Mouse (Mus musculus) testis, adult 2 months (tissue): ENCODE measurements around the gene Cux2. TPM values are rescaled to one million over a fixed set of nuclear protein-coding genes. Genes with fewer than 3 reads are reported as not detected.

ENCODE experiments used
- H3K27ac ChIP-seq: fragments of 200-500 bp; 2 replicates; pipeline ENCODE4 v1.5.1; 2012; ENCODE audit warnings: low read depth, low read length; ENCODE audit not compliant: control insufficient read depth, insufficient read depth
- H3K27me3 ChIP-seq: fragments of 200-500 bp; 2 replicates; pipeline ENCODE4 v1.6.1; 2012; ENCODE audit warnings: mild to moderate bottlenecking, low read length, moderate library complexity; ENCODE audit not compliant: control insufficient read depth, insufficient read depth
- H3K36me3 ChIP-seq: fragments of 200-500 bp; 2 replicates; pipeline ENCODE4 v1.6.1; 2012; ENCODE audit warnings: mild to moderate bottlenecking, low read length; ENCODE audit not compliant: control insufficient read depth, insufficient read depth
- H3K4me1 ChIP-seq: fragments of 200-500 bp; 2 replicates; pipeline ENCODE4 v1.6.1; 2012; ENCODE audit warnings: low read length; ENCODE audit not compliant: control insufficient read depth, insufficient read depth
- H3K4me3 ChIP-seq: fragments of 200-500 bp; 2 replicates; pipeline ENCODE4 v1.5.1; 2012; ENCODE audit warnings: low read depth, mild to moderate bottlenecking, low read length, moderate library complexity, mixed read lengths; ENCODE audit not compliant: control insufficient read depth
- CTCF ChIP-seq: fragments of 200-500 bp; IDR thresholded peaks from 2 replicates; pipeline ENCODE4 v1.5.1; 2012; ENCODE audit warnings: low read depth, mild to moderate bottlenecking, inconsistent platforms, low read length, moderate library complexity; ENCODE audit not compliant: control insufficient read depth, insufficient read depth, insufficient replicate concordance
- POLR2A ChIP-seq: fragments of 200-500 bp; IDR thresholded peaks from 2 replicates; pipeline ENCODE4 v1.6.1; 2012; ENCODE audit warnings: low read depth, mild to moderate bottlenecking, inconsistent platforms, low read length, moderate library complexity; ENCODE audit not compliant: control insufficient read depth
- polyA plus RNA-seq: library from polyadenylated mRNA; depleted of rRNA; stranded (reverse); fragments of >200 nt; gene quantifications from 2 replicates; pipeline ENCODE4 v1.2.3, GENCODE M21; 2012; rRNA removed

Gene Cux2
- polyA plus RNA-seq, 1 experiment, result 7.5 TPM

DNA sequence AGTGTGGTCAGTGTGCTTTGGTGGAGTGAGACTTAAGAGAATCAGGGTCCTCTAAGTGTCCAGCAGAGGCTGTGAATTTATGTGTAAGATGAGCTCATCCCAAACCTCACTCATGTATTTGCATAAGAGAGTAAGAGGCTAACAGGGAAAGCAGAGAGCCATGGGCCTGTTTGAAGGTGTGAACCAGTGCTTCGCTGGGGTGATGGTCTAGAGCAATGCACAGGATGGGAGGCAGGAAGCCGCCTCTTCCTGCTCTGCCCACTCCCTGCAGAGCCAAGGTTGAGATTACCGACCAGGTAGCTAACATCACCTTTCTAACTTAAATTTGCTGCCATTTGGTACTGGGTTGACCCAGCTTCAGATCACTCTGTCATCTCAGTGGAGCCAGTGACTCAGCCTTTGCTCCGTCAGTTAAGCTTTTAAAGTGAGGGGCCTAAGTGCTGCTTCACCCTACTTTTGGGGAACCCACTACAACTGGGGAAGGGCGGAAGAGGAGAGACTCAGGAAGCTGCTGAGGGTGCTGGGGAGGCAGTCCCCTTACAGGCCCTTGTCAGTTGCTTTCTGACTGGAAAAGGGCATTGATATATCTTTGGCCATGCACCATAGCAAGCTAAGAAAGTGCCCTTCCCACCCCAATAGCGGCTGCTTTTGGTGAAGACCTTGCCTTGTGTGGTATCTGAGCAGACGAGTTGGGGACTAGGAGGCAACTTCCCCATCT is 237.2 kb downstream of the Cux2 start:
- Histone ChIP-seq H3K36me3 (no peaks in the 10 kb centered on the region; the same call in 1 of the 2 replicates), H3K27me3 (no peaks in the 10 kb centered on the region), H3K27ac (no peak overlapping the region), H3K4me3 (no peak overlapping the region), H3K4me1 (no peaks in the 10 kb centered on the region)
- TF ChIP-seq CTCF (no peak), POLR2A (no peak)

- TF ChIP-seq POLR2A, result no peak
- no peak for TF ChIP-seq CTCF
- peaks cover 2% of the 10 kb centered on the region; the same call in 1 of the 2 replicates for H3K36me3 ChIP-seq
These were observed 238.4 kb downstream of the Cux2 start for GRCm38 (mm10) chr5:121811485-121811931.

GRCm38 (mm10) chr5:121810331-121811151 is 239.4 kb downstream of the Cux2 start:
- TF ChIP-seq CTCF (no peak), POLR2A (no peak)
- Histone ChIP-seq H3K36me3 (peaks cover 2% of the 10 kb centered on the region; the same call in 1 of the 2 replicates), H3K27ac (no peak overlapping the region), H3K27me3 (no peaks in the 10 kb centered on the region), H3K4me1 (no peaks in the 10 kb centered on the region), H3K4me3 (no peak overlapping the region)

More at GRCm38 (mm10) chr5:121811485-121811931, 238.4 kb downstream of the Cux2 start:
- H3K27ac ChIP-seq, result no peak overlapping the region
- no peaks in the 10 kb centered on the region for H3K4me1 ChIP-seq
- no peaks in the 10 kb centered on the region for H3K27me3 ChIP-seq
- H3K4me3 ChIP-seq, result no peak overlapping the region

- no peak for TF ChIP-seq CTCF
- TF ChIP-seq POLR2A, result no peak
- peaks cover 2% of the 10 kb centered on the region; the same call in 1 of the 2 replicates for H3K36me3 ChIP-seq
- no peaks in the 10 kb centered on the region for H3K4me1 ChIP-seq
- no peaks in the 10 kb centered on the region for H3K27me3 ChIP-seq
- H3K4me3 ChIP-seq, result no peak overlapping the region
- H3K27ac ChIP-seq, result no peak overlapping the region
These were observed 240.2 kb downstream of the Cux2 start for GRCm38 (mm10) chr5:121809667-121810224.

GRCm38 (mm10) chr5:121808202-121808601 is 241.7 kb downstream of the Cux2 start:
- Histone ChIP-seq H3K27me3 (no peaks in the 10 kb centered on the region), H3K27ac (no peak overlapping the region), H3K4me3 (no peak overlapping the region), H3K4me1 (no peaks in the 10 kb centered on the region), H3K36me3 (peaks cover 4% of the 10 kb centered on the region; the same call in 1 of the 2 replicates)
- no peak for TF ChIP-seq CTCF
- TF ChIP-seq POLR2A, result no peak

- no peaks in the 10 kb centered on the region for H3K27me3 ChIP-seq
- no peak overlapping the region for H3K4me3 ChIP-seq
- H3K4me1 ChIP-seq, result no peaks in the 10 kb centered on the region
- peaks cover 4% of the 10 kb centered on the region; the same call in 1 of the 2 replicates for H3K36me3 ChIP-seq
- H3K27ac ChIP-seq, result no peak overlapping the region
- TF ChIP-seq POLR2A (no peak), CTCF (no peak)
These were observed 242.7 kb downstream of the Cux2 start for GRCm38 (mm10) chr5:121807186-121807585.

Other genes starting within 250 kb of the Cux2 start
- 95.0 and 105 TPM in 2 replicates for gene Sh2b3, start 212.5 kb downstream of the Cux2 start, polyA plus RNA-seq
- 9.9 and 11.6 TPM in 2 replicates for gene Pheta1, start 201.1 kb downstream of the Cux2 start, polyA plus RNA-seq
- 1.4 and 1.5 TPM in 2 replicates for gene Myl2, start 50.8 kb upstream of the Cux2 start, polyA plus RNA-seq
- 288 and 313 TPM in 2 replicates for gene Ccdc63, start 90.7 kb upstream of the Cux2 start, polyA plus RNA-seq
- 524 and 547 TPM in 2 replicates for gene Ppp1cc, start 108.2 kb upstream of the Cux2 start, polyA plus RNA-seq
- 0.93 and 0.99 TPM in 2 replicates for gene Hvcn1, start 156.7 kb upstream of the Cux2 start, polyA plus RNA-seq
- 59.8 and 63.3 TPM in 2 replicates for gene Tctn1, start 214.4 kb upstream of the Cux2 start, polyA plus RNA-seq
- gene Pptc7, start 234.3 kb upstream of the Cux2 start, polyA plus RNA-seq, result 47.8 and 48.0 TPM in 2 replicates